Mouse (Mus musculus) lung, postnatal 0 days (tissue): ENCODE results near the gene Vwa2.

Experiments
- CTCF ChIP-seq: IDR thresholded peaks from 2 replicates; pipeline ENCODE4 v1.5.1; 2016; ENCODE audit warnings: antibody characterized with exemption, mild to moderate bottlenecking
- EP300 ChIP-seq: IDR thresholded peaks from 2 replicates; pipeline ENCODE4 v1.6.1; 2016; ENCODE audit warnings: antibody characterized with exemption, mild to moderate bottlenecking, control low read depth

DNA sequence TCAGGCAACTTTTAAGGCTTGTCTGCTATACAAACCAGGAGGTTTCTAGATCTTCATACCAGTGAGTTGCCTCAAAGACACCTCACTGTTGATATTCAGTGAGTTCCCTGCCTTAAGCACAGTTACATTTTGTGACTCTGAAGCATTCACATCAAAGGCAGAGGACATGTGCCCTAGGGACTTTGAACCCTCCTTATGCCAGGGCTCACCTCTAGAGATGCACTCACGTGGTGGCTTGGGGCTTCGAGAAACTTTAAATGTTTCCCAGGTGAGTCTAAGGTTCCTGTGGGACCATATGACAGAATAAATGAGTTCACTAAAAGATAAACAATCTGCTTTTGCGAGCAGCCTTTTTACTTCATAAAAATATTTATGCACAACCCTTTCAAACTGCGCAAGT lies 84.0 kb downstream of the Vwa2 start:
- TF ChIP-seq CTCF (no peak), EP300 (no peak)
